Mouse (Mus musculus) large intestine, adult 2 months (tissue): ENCODE results near the gene Abhd11. TPM values are rescaled to one million over a fixed set of nuclear protein-coding genes. Genes with fewer than 3 reads are reported as not detected.
"Not testable (repeated sequence)": the region's sequence is repeated elsewhere in the genome, so short reads cannot be mapped to it uniquely, and the experiment has no call there.

Source experiments
- DNase-seq: peaks from one replicate; pipeline ENCODE4 v3.0.0-alpha.2; 2012; ENCODE audit warnings: low read depth, low spot score
- WGBS: fragments of 180-500 bp; shearing (Covaris S2); methylation state at CpG from one replicate; pipeline ENCODE4 v1.1.7; 2018; 5-methylcytosine and 5-hydroxymethylcytosine counted together
- polyA plus RNA-seq: library from polyadenylated mRNA; depleted of rRNA; stranded (reverse); fragments of >200 nt; gene quantifications from 2 replicates; pipeline ENCODE4 v1.2.3, GENCODE M21; 2012

Gene Abhd11
- polyA plus RNA-seq, 1 experiment: 159 TPM

DNA sequence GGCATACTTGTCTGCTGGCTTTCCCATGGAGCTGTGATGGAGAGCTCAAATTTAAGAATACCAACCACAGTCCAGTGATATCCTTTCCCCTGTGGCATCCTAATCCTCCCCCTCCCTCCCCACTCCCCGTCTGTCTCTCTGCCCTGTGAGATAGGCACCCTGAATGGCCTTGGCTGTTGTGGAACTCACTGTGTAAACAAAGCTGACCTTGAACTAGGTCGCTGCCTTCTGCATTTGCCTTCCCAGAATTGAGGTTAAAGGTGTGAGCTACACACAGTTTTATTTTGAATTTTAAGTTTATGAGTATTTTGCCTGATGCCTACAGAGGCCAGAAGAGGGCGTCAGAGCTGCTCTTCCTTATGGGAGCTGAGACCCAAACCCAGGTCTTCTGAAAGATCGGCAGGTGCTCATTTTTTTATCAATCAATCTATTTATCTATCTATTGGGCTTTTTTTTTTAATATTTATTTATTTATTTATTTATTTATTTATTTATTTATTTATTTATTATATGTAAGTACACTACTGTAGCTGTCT, 7.3 kb downstream of the Abhd11 start:
- WGBS: 34% methylated on average over 4 of the region's 4 CpGs
- DNase-seq: no peak

- WGBS: 22% methylated on average over 6 of the region's 6 CpGs
- no peak for DNase-seq
These were observed 12.9 kb downstream of the Abhd11 start for GRCm38 (mm10) chr5:135021814-135022213.

GRCm38 (mm10) chr5:135023344-135024173, 14.6 kb downstream of the Abhd11 start, which contains the start of gene Stx1a:
Gene Stx1a, plus strand, starts transcription at chr5:135023482.
- under 1% methylated on average over 60 of the region's 61 CpGs for WGBS

GRCm38 (mm10) chr5:135024665-135025224, 15.8 kb downstream of the Abhd11 start:
- DNase-seq: no peak
- WGBS: 45% methylated on average over 11 of the region's 11 CpGs

More at GRCm38 (mm10) chr5:135023344-135024173, 14.6 kb downstream of the Abhd11 start, which contains the start of gene Stx1a:
- no peak for DNase-seq

GRCm38 (mm10) chr5:135025899-135026298, 16.9 kb downstream of the Abhd11 start:
- 40% methylated on average over 7 of the region's 7 CpGs for WGBS
- no peak for DNase-seq

GRCm38 (mm10) chr5:135029007-135029854, 20.3 kb downstream of the Abhd11 start:
- DNase-seq: no peak
- 37% methylated on average over 18 of the region's 18 CpGs for WGBS

DNA sequence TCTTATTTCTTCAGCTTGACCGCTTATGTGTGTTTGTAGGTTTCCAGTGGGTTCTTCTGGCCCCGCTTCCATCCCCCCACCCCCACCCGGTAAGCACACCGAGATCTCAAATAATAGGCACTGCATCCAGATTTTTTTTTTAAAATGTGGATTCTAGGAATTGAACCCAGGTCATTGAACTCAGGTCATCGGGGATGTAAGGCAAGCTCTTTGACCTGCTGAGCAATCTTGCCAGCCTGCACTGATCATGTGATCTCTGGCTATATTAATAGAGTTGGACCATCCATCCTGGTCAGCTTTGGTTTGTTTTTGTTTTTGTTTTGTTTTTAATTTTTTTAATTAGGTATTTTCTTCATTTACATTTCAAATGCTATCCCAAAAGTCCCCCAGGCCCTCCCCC, 23.6 kb downstream of the Abhd11 start:
- DNase-seq: no peak

DNA sequence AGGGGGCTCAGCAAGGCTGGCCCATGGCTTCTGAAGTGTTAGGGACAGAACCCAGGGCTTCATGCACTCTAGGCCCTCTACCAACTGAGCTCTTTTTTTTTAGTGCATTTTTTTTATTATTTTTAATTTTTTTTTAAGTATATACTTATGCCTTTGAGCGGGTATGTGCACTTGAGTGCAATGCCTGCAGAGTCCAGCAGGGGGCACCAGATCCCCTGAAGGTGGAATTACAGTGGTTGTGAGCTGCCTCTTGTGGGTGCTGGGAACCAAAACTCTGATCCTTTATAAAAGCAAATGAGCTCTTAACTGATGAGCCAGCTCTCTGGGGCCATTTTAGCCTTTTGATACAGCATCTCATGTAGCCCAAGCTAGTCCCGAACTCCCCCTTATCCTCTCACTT, 25.6 kb downstream of the Abhd11 start:
- 98% methylated on average over 2 of the region's 2 CpGs for WGBS
- DNase-seq: no peak

More for the DNA sequence above, 23.6 kb downstream of the Abhd11 start:
- WGBS: 86% methylated on average over 5 of the region's 5 CpGs

DNA sequence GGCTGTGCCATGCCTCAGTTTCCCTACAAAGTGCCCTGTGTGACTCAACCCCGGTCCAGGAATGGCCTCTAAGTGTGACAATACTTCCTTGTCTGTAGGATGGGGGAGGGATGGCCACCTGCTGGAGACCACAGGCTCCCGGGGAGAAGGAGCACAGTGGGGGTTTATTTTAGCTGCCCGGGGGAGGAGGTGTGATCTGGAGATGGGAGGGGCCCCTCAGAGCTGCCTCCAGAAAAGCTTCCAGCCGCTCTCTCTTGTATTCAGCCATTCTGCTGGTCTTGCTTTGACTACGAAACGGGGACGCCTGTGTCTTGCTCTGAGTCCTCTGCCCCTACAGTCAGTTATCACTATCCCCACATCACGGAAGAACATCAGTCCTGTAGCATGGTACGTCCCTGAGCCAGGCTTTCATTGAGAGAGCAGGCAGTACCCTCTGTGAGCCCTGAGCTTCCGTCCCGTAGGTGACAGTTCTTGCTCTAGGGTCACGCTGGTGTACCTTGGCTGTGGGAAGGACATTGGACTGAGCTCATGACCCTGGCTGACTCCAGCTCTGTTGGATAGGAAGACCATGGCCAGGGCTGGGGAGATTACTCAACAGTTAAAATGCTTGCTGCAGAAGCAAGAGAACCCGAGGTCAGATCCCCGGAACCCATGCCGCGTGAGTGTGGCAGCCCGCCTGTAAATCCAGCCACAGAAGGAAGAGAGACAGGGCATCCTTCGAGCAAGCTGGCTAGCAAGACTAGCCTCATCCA, 26.8 kb downstream of the Abhd11 start:
- DNase-seq: no peak
- 78% methylated on average over 18 of the region's 18 CpGs for WGBS

DNA sequence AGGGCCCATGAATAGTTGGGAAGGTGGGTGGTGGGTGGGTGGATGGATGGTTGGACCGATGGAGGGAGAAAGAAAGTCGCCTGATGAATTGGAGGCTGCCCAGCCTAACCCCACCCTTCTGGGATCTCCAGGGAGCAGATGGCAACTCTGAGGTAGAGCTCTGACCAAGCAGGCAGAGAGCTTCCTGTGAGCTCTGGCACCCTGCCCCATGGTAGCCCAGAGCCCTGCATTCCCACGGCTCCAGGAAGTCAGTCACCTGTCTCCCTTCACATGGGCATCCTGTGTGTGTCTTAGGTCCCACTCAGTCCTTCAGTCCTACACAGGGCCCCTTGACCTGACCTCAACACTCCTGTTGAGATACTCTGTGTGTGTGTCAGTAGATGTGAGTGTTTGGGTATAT, 29.0 kb downstream of the Abhd11 start:
- DNase-seq: no peak
- 58% methylated on average over 3 of the region's 3 CpGs for WGBS

DNA sequence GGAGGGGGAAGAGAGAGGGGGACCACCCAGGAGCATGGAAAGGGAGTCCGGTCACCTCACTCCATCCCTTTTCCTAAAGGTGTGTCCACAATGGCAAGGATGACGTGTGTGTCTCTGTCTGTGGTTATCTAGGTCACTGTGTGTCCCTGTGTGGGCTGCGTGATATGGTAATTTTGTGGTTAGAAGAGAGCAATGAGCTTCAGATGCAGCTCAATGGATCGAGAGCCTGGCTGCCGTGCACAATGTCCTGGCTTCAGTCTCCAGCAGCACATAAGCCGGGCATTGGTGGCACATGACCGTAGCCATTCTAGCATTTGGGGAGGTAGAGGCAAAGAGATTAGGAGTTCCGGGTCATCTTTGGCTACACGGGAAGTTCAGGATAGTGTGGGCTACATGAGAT, 30.6 kb downstream of the Abhd11 start:
- WGBS: 89% methylated on average over 9 of the region's 9 CpGs
- DNase-seq: no peak

GRCm38 (mm10) chr5:135040059-135040458, 31.1 kb downstream of the Abhd11 start:
- WGBS: 58% methylated on average over 6 of the region's 6 CpGs
- DNase-seq: no peak

DNA sequence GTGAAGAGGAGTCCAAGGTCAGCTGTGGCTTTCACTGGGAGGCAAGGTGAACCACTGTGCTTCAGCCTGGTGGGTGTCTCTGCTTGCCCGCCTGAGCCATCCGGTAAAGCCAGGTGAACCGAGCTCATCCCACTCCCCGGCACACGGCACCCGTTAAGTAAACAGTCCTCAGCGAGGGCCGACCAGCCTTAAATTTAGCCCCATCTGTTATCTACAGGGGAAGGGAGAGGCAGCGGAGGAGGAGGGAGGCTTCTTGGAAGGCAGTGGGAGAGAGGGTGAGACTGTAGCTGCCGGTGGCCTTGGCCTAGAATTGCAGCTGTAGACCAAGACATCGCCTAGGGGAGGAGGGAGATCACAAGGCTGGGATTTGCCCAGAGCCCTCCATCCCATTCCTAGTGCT, 31.8 kb downstream of the Abhd11 start:
- 54% methylated on average over 11 of the region's 11 CpGs for WGBS
- DNase-seq: no peak

DNA sequence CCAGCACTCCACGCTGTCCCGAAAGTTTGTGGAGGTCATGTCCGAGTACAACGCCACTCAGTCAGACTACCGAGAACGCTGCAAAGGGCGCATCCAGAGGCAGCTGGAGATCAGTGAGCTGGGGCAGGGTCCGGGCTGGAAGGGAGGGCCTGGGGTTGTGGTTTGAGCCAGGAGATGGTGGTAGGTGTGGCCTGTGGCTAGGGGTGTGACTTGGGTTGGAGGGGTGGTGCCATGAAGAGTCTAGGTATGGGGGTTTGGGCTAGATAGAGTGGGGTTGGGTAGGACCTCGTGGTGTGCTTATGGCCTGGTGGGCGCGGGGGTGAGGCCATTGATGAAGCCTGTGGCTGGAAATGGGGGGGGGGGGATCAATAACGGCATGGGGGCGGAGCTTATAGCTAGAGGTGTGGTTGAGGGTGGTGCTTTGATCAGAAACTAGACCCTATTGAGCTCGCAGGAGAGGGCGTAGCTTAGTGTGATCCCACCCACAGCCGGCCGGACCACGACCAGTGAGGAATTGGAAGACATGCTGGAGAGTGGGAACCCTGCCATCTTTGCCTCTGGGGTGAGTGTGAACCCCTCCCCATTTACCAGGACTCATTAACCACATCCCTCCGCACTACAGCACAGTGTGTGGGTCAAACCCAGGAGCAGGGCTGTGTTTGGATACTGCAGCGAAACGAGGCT, 33.3 kb downstream of the Abhd11 start:
- DNase-seq: no peak
- WGBS: 71% methylated on average over 21 of the region's 21 CpGs

- DNase-seq: no peak
- 94% methylated on average over 3 of the region's 3 CpGs for WGBS
These were observed 35.6 kb downstream of the Abhd11 start for GRCm38 (mm10) chr5:135044575-135044974.

- WGBS: 92% methylated on average over 5 of the region's 5 CpGs
- DNase-seq: no peak
These were observed 39.6 kb downstream of the Abhd11 start for GRCm38 (mm10) chr5:135048539-135048938.

GRCm38 (mm10) chr5:135049268-135049667, 40.3 kb downstream of the Abhd11 start:
- DNase-seq: not testable (repeated sequence)
- 92% methylated on average over 6 of the region's 6 CpGs for WGBS

- WGBS: 94% methylated on average over 12 of the region's 12 CpGs
- no peak for DNase-seq
These were observed 44.4 kb downstream of the Abhd11 start for GRCm38 (mm10) chr5:135053356-135053755.
